Mouse (Mus musculus) adrenal gland, postnatal 14 days (tissue): Measurements from ENCODE around the gene Lig1. TPM values are rescaled to one million over a fixed set of nuclear protein-coding genes. Genes with fewer than 3 reads are reported as not detected.
A peak's percentile ranks its signal among the peaks of the same experiment; 100 is the strongest.

Experiments used
- DNase-seq: peaks from one replicate; pipeline ENCODE4 v3.0.0; 2021; ENCODE audit warnings: mixed read lengths
- total RNA-seq: library from RNA; stranded (reverse); gene quantifications from 2 replicates; pipeline ENCODE4 v1.2.3, GENCODE M21; 2021

The Lig1 gene
- total RNA-seq, 1 experiment from 2014 or later, result 30.2 TPM

- DNase-seq, result no peak
Measured at GRCm38 (mm10) chr7:13310493-13311199, 33.6 kb downstream of the Lig1 start.

- DNase-seq, result no peak
Measured at GRCm38 (mm10) chr7:13311401-13311800, 34.3 kb downstream of the Lig1 start.

- peak; percentile 9 for DNase-seq
Measured at GRCm38 (mm10) chr7:13314095-13314597, 37.1 kb downstream of the Lig1 start.

GRCm38 (mm10) chr7:13321424-13321823 is 44.3 kb downstream of the Lig1 start:
- no peak for DNase-seq

GRCm38 (mm10) chr7:13324316-13324715 is 47.2 kb downstream of the Lig1 start, which contains the start of gene Pla2g4c:
Pla2g4c (plus strand) TSS chr7:13324655.
- DNase-seq, result no peak

GRCm38 (mm10) chr7:13330575-13330974 is 53.5 kb downstream of the Lig1 start:
- DNase-seq, result no peak

- DNase-seq, result no peak
Measured at GRCm38 (mm10) chr7:13355943-13356342, 78.9 kb downstream of the Lig1 start.

Other genes with a start within 250 kb of the Lig1 start
- gene Chmp2a, start 242.5 kb upstream of the Lig1 start, total RNA-seq, result 173 and 179 TPM in 2 replicates
- gene Ube2m, start 239.0 kb upstream of the Lig1 start, total RNA-seq, result 191 and 201 TPM in 2 replicates
- 2.6 and 3.4 TPM in 2 replicates for gene Mzf1, start 222.5 kb upstream of the Lig1 start, total RNA-seq
- gene Vmn1r85, start 182.1 kb upstream of the Lig1 start, total RNA-seq, result not detected in 2 replicates
- gene Vmn1r86, start 157.4 kb upstream of the Lig1 start, total RNA-seq, result not detected in 2 replicates
- not detected in 2 replicates for gene Vmn1r87, start 137.1 kb upstream of the Lig1 start, total RNA-seq
- 0.11 and 0.19 TPM in 2 replicates for gene Vmn1r88, start 117.7 kb upstream of the Lig1 start, total RNA-seq
- not detected in 2 replicates for gene Vmn1r89, start 64.3 kb upstream of the Lig1 start, total RNA-seq
- 7.4 and 10.0 TPM in 2 replicates for gene Zswim9, start 1.4 kb downstream of the Lig1 start, total RNA-seq
- 0.38 and 0.78 TPM in 2 replicates for gene Pla2g4c, start 47.4 kb downstream of the Lig1 start, total RNA-seq
- 0.22 TPM in 1 of 2 replicates, not detected in the other for gene Cabp5, start 120.8 kb downstream of the Lig1 start, total RNA-seq
- gene Bsph1, start 173.6 kb downstream of the Lig1 start, total RNA-seq, result not detected in 2 replicates